Mouse (Mus musculus): ENCODE data around the gene Veph1. TPM values are rescaled to one million over a fixed set of nuclear protein-coding genes. Genes with fewer than 3 reads are reported as not detected.
"Not testable (repeated sequence)": the region's sequence is repeated elsewhere in the genome, so short reads cannot be mapped to it uniquely, and the experiment has no call there.

Gene Veph1
- polyA plus RNA-seq, 1 experiment, result not detected

DNA sequence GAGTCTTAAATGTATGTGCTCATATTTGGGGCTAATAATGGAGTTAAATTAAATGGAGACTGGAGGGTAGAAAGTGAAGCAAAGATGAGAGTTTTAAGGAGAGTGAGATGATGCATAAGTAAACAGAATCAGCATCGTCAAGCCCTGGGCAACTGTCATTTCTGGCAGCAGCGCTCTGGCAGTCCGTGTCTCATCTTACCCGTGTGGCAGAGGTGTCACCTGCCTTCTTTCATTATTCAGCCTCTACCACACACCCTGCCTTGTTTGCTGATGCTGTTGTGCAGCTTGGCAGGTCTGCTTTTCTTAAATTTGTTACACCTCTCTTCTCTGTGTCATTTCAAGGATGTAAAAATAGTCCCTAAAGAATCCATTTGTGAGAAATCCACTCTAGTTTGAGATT is 33.4 kb downstream of the Veph1 start:
- TF ChIP-seq POLR2A (IDR thresholded peaks at IDR 0.05; ENCODE audit: low read depth, low read length) (no peak), CTCF (IDR thresholded peaks at IDR 0.05; ENCODE audit: extremely low read depth, insufficient read length, insufficient replicate concordance, low read depth, low read length) (no peak)
- Histone ChIP-seq H3K27me3 (ENCODE audit: control insufficient read depth, insufficient read depth, low read length) (no peaks in the 10 kb centered on the region), H3K36me3 (ENCODE audit: control insufficient read depth, insufficient read depth, low read length) (no peaks in the 10 kb centered on the region), H3K4me3 (ENCODE audit: low read depth, low read length) (no peak overlapping the region), H3K27ac (ENCODE audit: insufficient read depth, low read depth, low read length) (no peak overlapping the region), H3K4me1 (ENCODE audit: control insufficient read depth, insufficient read depth, insufficient read length, low read length) (no peaks in the 10 kb centered on the region)
- WGBS, result 70% methylated on average over 4 of the region's 4 CpGs

DNA sequence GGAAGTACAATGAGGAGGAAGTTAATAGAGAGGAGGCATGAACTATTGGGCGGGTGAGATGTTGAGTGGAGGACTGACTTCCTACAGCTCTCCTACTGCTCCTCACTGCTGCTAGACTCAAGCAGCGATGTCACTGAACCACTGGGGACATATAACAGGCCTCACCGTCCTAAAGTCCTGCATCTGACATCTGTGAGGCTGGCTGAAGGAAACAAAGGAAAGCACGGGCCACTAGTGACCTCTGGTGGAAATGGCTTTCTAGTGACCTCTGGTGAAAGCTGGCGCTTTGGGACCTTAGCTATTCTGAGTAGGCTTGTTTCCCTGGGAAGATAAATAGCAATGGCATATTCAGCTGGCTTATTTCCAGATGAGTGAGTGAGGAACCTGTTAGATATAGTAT is 34.3 kb downstream of the Veph1 start:
- Histone ChIP-seq H3K4me3 (ENCODE audit: low read depth, low read length) (no peak overlapping the region), H3K27ac (ENCODE audit: insufficient read depth, low read depth, low read length) (no peak overlapping the region), H3K36me3 (ENCODE audit: control insufficient read depth, insufficient read depth, low read length) (no peaks in the 10 kb centered on the region), H3K4me1 (ENCODE audit: control insufficient read depth, insufficient read depth, insufficient read length, low read length) (no peaks in the 10 kb centered on the region), H3K27me3 (ENCODE audit: control insufficient read depth, insufficient read depth, low read length) (no peaks in the 10 kb centered on the region)
- WGBS, result 35% methylated on average over 5 of the region's 5 CpGs
- TF ChIP-seq CTCF (IDR thresholded peaks at IDR 0.05; ENCODE audit: extremely low read depth, insufficient read length, insufficient replicate concordance, low read depth, low read length) (no peak), POLR2A (IDR thresholded peaks at IDR 0.05; ENCODE audit: low read depth, low read length) (no peak)

- H3K36me3 ChIP-seq (ENCODE audit: control insufficient read depth, insufficient read depth, low read length), result no peaks in the 10 kb centered on the region
- 76% methylated on average over 9 of the region's 9 CpGs for WGBS
- H3K4me3 ChIP-seq (ENCODE audit: low read depth, low read length), result no peak overlapping the region
- H3K27me3 ChIP-seq (ENCODE audit: control insufficient read depth, insufficient read depth, low read length), result no peaks in the 10 kb centered on the region
- no peaks in the 10 kb centered on the region for H3K4me1 ChIP-seq (ENCODE audit: control insufficient read depth, insufficient read depth, insufficient read length, low read length)
- H3K27ac ChIP-seq (ENCODE audit: insufficient read depth, low read depth, low read length), result no peak overlapping the region
- TF ChIP-seq CTCF (IDR thresholded peaks at IDR 0.05; ENCODE audit: extremely low read depth, insufficient read length, insufficient replicate concordance, low read depth, low read length) (no peak), POLR2A (IDR thresholded peaks at IDR 0.05; ENCODE audit: low read depth, low read length) (no peak)
Measured at GRCm38 (mm10) chr3:66254504-66255105, 42.0 kb downstream of the Veph1 start.

DNA sequence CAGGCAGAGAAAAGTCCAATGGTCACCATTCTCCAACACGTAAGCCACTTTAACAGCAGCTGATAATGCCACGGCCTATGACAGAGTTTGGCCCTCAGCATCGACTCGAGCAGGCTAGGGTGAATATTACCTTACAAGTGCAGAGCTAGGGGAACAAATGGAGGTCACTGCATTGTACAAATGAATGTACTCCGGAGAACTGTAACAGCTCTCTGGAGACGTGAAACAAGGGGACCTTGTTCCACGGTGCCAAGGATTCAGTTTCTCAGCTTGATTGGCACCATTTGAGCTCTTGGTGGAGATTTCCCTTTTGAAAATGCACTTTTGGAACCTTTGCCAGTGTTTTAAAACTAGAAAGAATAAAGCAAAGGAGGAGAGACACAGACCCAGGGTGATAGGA is 44.8 kb downstream of the Veph1 start:
- no peaks in the 10 kb centered on the region for H3K36me3 ChIP-seq (ENCODE audit: control insufficient read depth, insufficient read depth, low read length)
- H3K4me1 ChIP-seq (ENCODE audit: control insufficient read depth, insufficient read depth, insufficient read length, low read length), result no peaks in the 10 kb centered on the region
- TF ChIP-seq POLR2A (IDR thresholded peaks at IDR 0.05; ENCODE audit: low read depth, low read length), result no peak
- no peak for TF ChIP-seq CTCF (IDR thresholded peaks at IDR 0.05; ENCODE audit: extremely low read depth, insufficient read length, insufficient replicate concordance, low read depth, low read length)
- H3K27ac ChIP-seq (ENCODE audit: insufficient read depth, low read depth, low read length), result no peak overlapping the region
- H3K4me3 ChIP-seq (ENCODE audit: low read depth, low read length), result no peak overlapping the region
- H3K27me3 ChIP-seq (ENCODE audit: control insufficient read depth, insufficient read depth, low read length), result no peaks in the 10 kb centered on the region
- WGBS, result 80% methylated on average over 7 of the region's 7 CpGs

- H3K4me1 ChIP-seq (ENCODE audit: control insufficient read depth, insufficient read depth, insufficient read length, low read length), result no peaks in the 10 kb centered on the region
- no peak overlapping the region for H3K27ac ChIP-seq (ENCODE audit: insufficient read depth, low read depth, low read length)
- H3K36me3 ChIP-seq (ENCODE audit: control insufficient read depth, insufficient read depth, low read length), result no peaks in the 10 kb centered on the region
- TF ChIP-seq POLR2A (IDR thresholded peaks at IDR 0.05; ENCODE audit: low read depth, low read length) (no peak), CTCF (IDR thresholded peaks at IDR 0.05; ENCODE audit: extremely low read depth, insufficient read length, insufficient replicate concordance, low read depth, low read length) (no peak)
- no peaks in the 10 kb centered on the region for H3K27me3 ChIP-seq (ENCODE audit: control insufficient read depth, insufficient read depth, low read length)
- no peak overlapping the region for H3K4me3 ChIP-seq (ENCODE audit: low read depth, low read length)
Measured at GRCm38 (mm10) chr3:66240476-66240875, 56.2 kb downstream of the Veph1 start.

DNA sequence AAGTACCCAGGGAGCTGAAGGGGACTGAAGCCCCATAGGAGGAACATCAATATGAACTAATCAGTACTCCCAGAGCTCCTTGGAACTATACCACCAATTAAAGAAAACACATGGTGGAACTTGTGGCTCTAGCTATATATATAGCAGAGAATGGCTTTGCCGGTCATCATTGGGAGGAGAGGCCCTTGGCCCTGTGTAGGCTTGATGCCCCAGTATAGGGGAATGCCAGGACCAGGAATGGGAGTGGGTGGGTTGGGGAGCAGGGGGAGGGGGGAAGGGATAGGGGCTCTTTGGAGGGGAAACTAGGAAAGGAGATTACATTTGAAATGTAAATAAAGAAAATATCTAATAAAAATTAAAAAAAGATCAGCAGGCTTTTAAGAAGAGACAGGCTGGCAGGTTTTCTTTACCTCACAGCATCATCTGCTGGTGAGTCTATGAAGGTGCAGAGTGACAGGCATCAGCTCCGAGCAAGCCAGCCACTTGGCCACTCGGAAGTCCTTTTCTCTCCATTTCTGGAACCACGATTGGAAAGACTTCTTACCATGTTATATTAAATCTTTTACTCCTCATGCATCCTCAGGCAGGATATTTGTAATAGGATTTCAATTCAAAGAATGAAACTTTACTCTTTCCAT is 60.3 kb downstream of the Veph1 start:
- H3K27me3 ChIP-seq (ENCODE audit: control insufficient read depth, insufficient read depth, low read length); H3K4me3 ChIP-seq (ENCODE audit: low read depth, low read length); H3K4me1 ChIP-seq (ENCODE audit: control insufficient read depth, insufficient read depth, insufficient read length, low read length); H3K27ac ChIP-seq (ENCODE audit: insufficient read depth, low read depth, low read length); H3K36me3 ChIP-seq (ENCODE audit: control insufficient read depth, insufficient read depth, low read length): not testable (repeated sequence)
- 41% methylated on average over 4 of the region's 4 CpGs for WGBS

GRCm38 (mm10) chr3:66224931-66225537 is 71.6 kb downstream of the Veph1 start:
- Histone ChIP-seq H3K4me3 (ENCODE audit: low read depth, low read length) (no peak overlapping the region), H3K27me3 (ENCODE audit: control insufficient read depth, insufficient read depth, low read length) (peaks cover 8% of the 10 kb centered on the region; the same call in 1 of the 2 replicates), H3K27ac (ENCODE audit: insufficient read depth, low read depth, low read length) (no peak overlapping the region), H3K4me1 (ENCODE audit: control insufficient read depth, insufficient read depth, insufficient read length, low read length) (0 out of 2 replicates have a peak, but pooled peaks cover 3% of the 10 kb centered on the region), H3K36me3 (ENCODE audit: control insufficient read depth, insufficient read depth, low read length) (no peaks in the 10 kb centered on the region)
- WGBS, result 78% methylated on average over 15 of the region's 15 CpGs
- no peak for TF ChIP-seq CTCF (IDR thresholded peaks at IDR 0.05; ENCODE audit: extremely low read depth, insufficient read length, insufficient replicate concordance, low read depth, low read length)
- no peak for TF ChIP-seq POLR2A (IDR thresholded peaks at IDR 0.05; ENCODE audit: low read depth, low read length)
